Mouse (Mus musculus) Patski (cell line): ENCODE measurements around the gene C2cd2. TPM values are rescaled to one million over a fixed set of nuclear protein-coding genes. Genes with fewer than 3 reads are reported as not detected.

Experiments
- ATAC-seq: fragments of 100-300 bp; one replicate; pipeline ENCODE4 v1.8.0; 2021
- CTCF ChIA-PET: fragments of 350-600 bp; sonication (Branson Sonifier 250); formaldehyde crosslinking; loops from one replicate; lab custom pipeline; 2022; ENCODE audit warnings: inconsistent platforms; lab: Charles Lee
- POLR2A ChIA-PET: fragments of 350-600 bp; sonication (Branson Sonifier 250); formaldehyde crosslinking; loops from one replicate; lab custom pipeline; 2022; ENCODE audit warnings: antibody characterized with exemption, inconsistent platforms; lab: Charles Lee
- DNase-seq: peaks from one replicate; pipeline ENCODE4 v3.0.0-alpha.2; 2011; ENCODE audit warnings: low read depth, low spot score
- H3K27me3 ChIP-seq: fragments of 371-371 bp; one replicate; pipeline ENCODE4 v1.5.1; 2021
- CTCF ChIP-seq: fragments of 100-300 bp; IDR thresholded peaks from one replicate; pipeline ENCODE4 v1.5.1; 2021
- in situ Hi-C: fragments of 300-500 bp; cut with MboI; formaldehyde crosslinking; loops from 3 replicates; pipeline ENCODE4 v1.11.1; 2018; ENCODE audit warnings: low pct_unique_long_range_greater_than_20kb, mixed read lengths
- polyA plus RNA-seq: library from polyadenylated mRNA; unstranded; gene quantifications from one replicate; pipeline ENCODE4 v1.2.3, GENCODE M21; 2021

The C2cd2 gene
- polyA plus RNA-seq, 1 experiment from 2014 or later, result 13.8 TPM

GRCm38 (mm10) chr16:97963956-97964540 is 1.6 kb upstream of the C2cd2 start:
- in situ Hi-C loops, result no loop called here
- ATAC-seq, result no peak
- no peak for TF ChIP-seq CTCF

GRCm38 (mm10) chr16:97961381-97962150 is 832 bp downstream of the C2cd2 start:
- ChIA-PET CTCF (interaction anchor here (0.9 to 1.1 kb wide), 2 partner anchors 31 to 32 kb away, joined by 3 read pairs; no protein-coding TSS in a partner anchor), POLR2A (no interaction called here)
- DNase-seq, result no peak
- peak; percentile 9 for ATAC-seq
- H3K27me3 ChIP-seq, result no peaks in the 10 kb centered on the region
- no peak for TF ChIP-seq CTCF
- in situ Hi-C loops, result no loop called here

More at GRCm38 (mm10) chr16:97963956-97964540, 1.6 kb upstream of the C2cd2 start:
- POLR2A ChIA-PET, result no interaction called here
- no peak for DNase-seq
- CTCF ChIA-PET, result interaction anchor here (1.6 kb wide), 1 partner anchor 11 kb away, joined by 3 read pairs; no protein-coding TSS in a partner anchor
- no peaks in the 10 kb centered on the region for H3K27me3 ChIP-seq

GRCm38 (mm10) chr16:97960348-97960747 is 2.0 kb downstream of the C2cd2 start:
- no peak for DNase-seq
- ChIA-PET CTCF (no interaction called here), POLR2A (no interaction called here)
- TF ChIP-seq CTCF, result no peak
- in situ Hi-C loops, result no loop called here
- no peak for ATAC-seq
- H3K27me3 ChIP-seq, result no peaks in the 10 kb centered on the region

- ATAC-seq (no peak), DNase-seq (no peak)
- in situ Hi-C loops, result loop anchor here (5.0 kb wide), 1 partner anchor 36 kb away; no protein-coding TSS in a partner anchor
- no peaks in the 10 kb centered on the region for H3K27me3 ChIP-seq
- POLR2A ChIA-PET, result no interaction called here
- no peak for TF ChIP-seq CTCF
- CTCF ChIA-PET, result interaction anchor here (1.1 to 1.2 kb wide), 2 partner anchors 14 to 36 kb away, joined by 3 to 5 read pairs; no protein-coding TSS in a partner anchor
These were observed 3.9 kb downstream of the C2cd2 start for GRCm38 (mm10) chr16:97958401-97958973.

- in situ Hi-C loops, result loop anchor here (5.0 kb wide), 1 partner anchor 35 kb away; no protein-coding TSS in a partner anchor
- ChIA-PET POLR2A (interaction anchor here (1.3 kb wide), 1 partner anchor 29 kb away, joined by 4 read pairs; no protein-coding TSS in a partner anchor), CTCF (interaction anchor here (1.1 to 2.2 kb wide), 3 partner anchors 12 to 35 kb away, joined by 3 to 5 read pairs (median 5); no protein-coding TSS in a partner anchor)
- ATAC-seq, result no peak
- TF ChIP-seq CTCF, result no peak
- H3K27me3 ChIP-seq, result no peaks in the 10 kb centered on the region
- no peak for DNase-seq
These were observed 4.8 kb downstream of the C2cd2 start for GRCm38 (mm10) chr16:97957626-97958025.

GRCm38 (mm10) chr16:97956011-97956410 is 6.4 kb downstream of the C2cd2 start:
- ChIA-PET CTCF (interaction anchor here (2.2 kb wide), 1 partner anchor 10 kb away, joined by 5 read pairs; no protein-coding TSS in a partner anchor), POLR2A (interaction anchor here (1.3 kb wide), 1 partner anchor 27 kb away, joined by 4 read pairs; no protein-coding TSS in a partner anchor)
- in situ Hi-C loops, result loop anchor here (5.0 kb wide), 1 partner anchor 34 kb away; no protein-coding TSS in a partner anchor
- DNase-seq, result no peak
- no peak for ATAC-seq
- TF ChIP-seq CTCF, result no peak
- H3K27me3 ChIP-seq, result no peaks in the 10 kb centered on the region

GRCm38 (mm10) chr16:97953300-97953699 is 9.1 kb downstream of the C2cd2 start:
- ChIA-PET POLR2A (no interaction called here), CTCF (no interaction called here)
- in situ Hi-C loops, result no loop called here
- ATAC-seq, result no peak
- DNase-seq, result no peak
- no peaks in the 10 kb centered on the region for H3K27me3 ChIP-seq
- no peak for TF ChIP-seq CTCF

- DNase-seq, result no peak
- TF ChIP-seq CTCF, result no peak
- ChIA-PET POLR2A (no interaction called here), CTCF (no interaction called here)
- H3K27me3 ChIP-seq, result no peaks in the 10 kb centered on the region
- ATAC-seq, result no peak
- in situ Hi-C loops, result no loop called here
These were observed 9.6 kb downstream of the C2cd2 start for GRCm38 (mm10) chr16:97952801-97953200.

GRCm38 (mm10) chr16:97952371-97952770 is 10.0 kb downstream of the C2cd2 start:
- no peaks in the 10 kb centered on the region for H3K27me3 ChIP-seq
- TF ChIP-seq CTCF, result no peak
- ATAC-seq (no peak), DNase-seq (no peak)
- ChIA-PET POLR2A (no interaction called here), CTCF (no interaction called here)
- in situ Hi-C loops, result no loop called here

GRCm38 (mm10) chr16:97950061-97950460 is 12.3 kb downstream of the C2cd2 start:
- H3K27me3 ChIP-seq, result no peaks in the 10 kb centered on the region
- POLR2A ChIA-PET, result no interaction called here
- CTCF ChIA-PET, result interaction anchor here (0.8 kb wide), 1 partner anchor 20 kb away, joined by 3 read pairs; no protein-coding TSS in a partner anchor
- ATAC-seq (no peak), DNase-seq (no peak)
- in situ Hi-C loops, result no loop called here
- no peak for TF ChIP-seq CTCF
